Mouse (Mus musculus): ENCODE data around the gene Rab3d. TPM values are rescaled to one million over a fixed set of nuclear protein-coding genes. Genes with fewer than 3 reads are reported as not detected.

Gene Rab3d
- polyA plus RNA-seq, 1 experiment from 2014 or later: 34.6 TPM

Other genes starting within 250 kb of the Rab3d start
- gene Ldlr, start 194.7 kb downstream of the Rab3d start, polyA plus RNA-seq (2015; fragmentation: Nextera tagmentation; extraction: Ambion mirVana): 76.7 and 81.2 TPM in 2 replicates
- gene Spc24, start 157.9 kb downstream of the Rab3d start, polyA plus RNA-seq (2015; fragmentation: Nextera tagmentation; extraction: Ambion mirVana): 94.2 and 107 TPM in 2 replicates
- 16.3 and 16.7 TPM in 2 replicates for gene Kank2, start 119.4 kb downstream of the Rab3d start, polyA plus RNA-seq (2015; fragmentation: Nextera tagmentation; extraction: Ambion mirVana)
- 8.2 and 12.0 TPM in 2 replicates for gene Angptl8, start 82.7 kb downstream of the Rab3d start, polyA plus RNA-seq (2015; fragmentation: Nextera tagmentation; extraction: Ambion mirVana)
- gene Dock6, start 65.6 kb downstream of the Rab3d start, polyA plus RNA-seq (2015; fragmentation: Nextera tagmentation; extraction: Ambion mirVana): 26.9 and 30.7 TPM in 2 replicates
- 3.1 and 4.2 TPM in 2 replicates for gene Ccdc159, start 9.3 kb upstream of the Rab3d start, polyA plus RNA-seq (2015; fragmentation: Nextera tagmentation; extraction: Ambion mirVana)
- 71.7 and 81.7 TPM in 2 replicates for gene Tmem205, start 9.4 kb upstream of the Rab3d start, polyA plus RNA-seq (2015; fragmentation: Nextera tagmentation; extraction: Ambion mirVana)
- 6.9 and 7.0 TPM in 2 replicates for gene Plppr2, start 18.8 kb upstream of the Rab3d start, polyA plus RNA-seq (2015; fragmentation: Nextera tagmentation; extraction: Ambion mirVana)
- 5.2 and 5.7 TPM in 2 replicates for gene Swsap1, start 37.6 kb upstream of the Rab3d start, polyA plus RNA-seq (2015; fragmentation: Nextera tagmentation; extraction: Ambion mirVana)
- gene Epor, start 45.3 kb upstream of the Rab3d start, polyA plus RNA-seq (2015; fragmentation: Nextera tagmentation; extraction: Ambion mirVana): 4.0 and 4.3 TPM in 2 replicates
- gene Rgl3, start 71.3 kb upstream of the Rab3d start, polyA plus RNA-seq (2015; fragmentation: Nextera tagmentation; extraction: Ambion mirVana): 1.6 and 1.7 TPM in 2 replicates
- 0.25 and 0.50 TPM in 2 replicates for gene Ccdc151, start 84.4 kb upstream of the Rab3d start, polyA plus RNA-seq (2015; fragmentation: Nextera tagmentation; extraction: Ambion mirVana)
- gene Prkcsh, start 84.6 kb upstream of the Rab3d start, polyA plus RNA-seq (2015; fragmentation: Nextera tagmentation; extraction: Ambion mirVana): 105 and 122 TPM in 2 replicates
- 2.8 and 2.9 TPM in 2 replicates for gene Elavl3, start 133.8 kb upstream of the Rab3d start, polyA plus RNA-seq (2015; fragmentation: Nextera tagmentation; extraction: Ambion mirVana)
- gene Gm49318, start 153.1 kb upstream of the Rab3d start, polyA plus RNA-seq (2015; fragmentation: Nextera tagmentation; extraction: Ambion mirVana): not detected in 2 replicates
- 9.7 and 10.6 TPM in 2 replicates for gene Zfp653, start 153.2 kb upstream of the Rab3d start, polyA plus RNA-seq (2015; fragmentation: Nextera tagmentation; extraction: Ambion mirVana)
- gene Ecsit, start 167.2 kb upstream of the Rab3d start, polyA plus RNA-seq (2015; fragmentation: Nextera tagmentation; extraction: Ambion mirVana): 44.4 and 50.0 TPM in 2 replicates
- gene Cnn1, start 181.0 kb upstream of the Rab3d start, polyA plus RNA-seq (2015; fragmentation: Nextera tagmentation; extraction: Ambion mirVana): 281 and 303 TPM in 2 replicates
- gene Elof1, start 199.0 kb upstream of the Rab3d start, polyA plus RNA-seq (2015; fragmentation: Nextera tagmentation; extraction: Ambion mirVana): 143 and 157 TPM in 2 replicates
- gene Acp5, start 217.5 kb upstream of the Rab3d start, polyA plus RNA-seq (2015; fragmentation: Nextera tagmentation; extraction: Ambion mirVana): 39.0 and 49.8 TPM in 2 replicates
- gene Pigyl, start 238.7 kb upstream of the Rab3d start, polyA plus RNA-seq (2015; fragmentation: Nextera tagmentation; extraction: Ambion mirVana): 88.6 and 90.0 TPM in 2 replicates